Mouse (Mus musculus) R1 (cell line): ENCODE measurements at regions not wholly inside any gene's neighbourhood (a gene's known extent, or its start where the extent isn't known, plus 50 kb on each side); places are given as distances from the start of the nearest gene placed in this dataset.

Source experiments
- DNase-seq: peaks from one replicate; pipeline ENCODE4 v3.0.0-alpha.2; 2018; ENCODE audit warnings: low read depth, low spot score

- no peak for DNase-seq
These were observed 53.8 kb upstream of the Sept5 start for GRCm38 (mm10) chr16:18683556-18683955.

- DNase-seq: no peak
These were observed 56.4 kb upstream of the Sept5 start for GRCm38 (mm10) chr16:18686044-18686761.

GRCm38 (mm10) chr16:18686916-18687315 is 57.2 kb upstream of the Sept5 start:
- DNase-seq: peak; percentile 85

GRCm38 (mm10) chr16:18687367-18687766 is 57.6 kb upstream of the Sept5 start:
- DNase-seq: peak; percentile 91

- DNase-seq: no peak
These were observed 65.8 kb upstream of the Sept5 start for GRCm38 (mm10) chr16:18695596-18695995.

GRCm38 (mm10) chr16:18696074-18696819 is 66.5 kb upstream of the Sept5 start:
- peak; percentile 91 for DNase-seq

- no peak for DNase-seq
These were observed 67.0 kb upstream of the Sept5 start for GRCm38 (mm10) chr16:18696820-18697168.

GRCm38 (mm10) chr16:18704126-18704525 is 72.5 kb upstream of the Cldn5 start:
- DNase-seq: no peak

GRCm38 (mm10) chr16:18705028-18705648 is 71.5 kb upstream of the Cldn5 start:
- DNase-seq: no peak

GRCm38 (mm10) chr16:18711637-18712125 is 65.0 kb upstream of the Cldn5 start:
- DNase-seq: no peak

GRCm38 (mm10) chr16:18713017-18713416 is 63.6 kb upstream of the Cldn5 start:
- DNase-seq: no peak

GRCm38 (mm10) chr16:18715381-18715780 is 61.3 kb upstream of the Cldn5 start:
- DNase-seq: no peak

- DNase-seq: no peak
These were observed 58.6 kb upstream of the Cldn5 start for GRCm38 (mm10) chr16:18718040-18718439.

GRCm38 (mm10) chr16:18720433-18721233 is 56.0 kb upstream of the Cldn5 start:
- DNase-seq: no peak

- DNase-seq: no peak
These were observed 53.3 kb upstream of the Cldn5 start for GRCm38 (mm10) chr16:18723186-18723843.

GRCm38 (mm10) chr16:18723874-18724273 is 52.8 kb upstream of the Cldn5 start:
- DNase-seq: peak; percentile 32

- peak; percentile 79 for DNase-seq
These were observed 51.9 kb upstream of the Cldn5 start for GRCm38 (mm10) chr16:18724706-18725105.
